Mouse (Mus musculus) left cerebral cortex, postnatal 10 days (tissue): ENCODE data around the gene Sez6l2. TPM values are rescaled to one million over a fixed set of nuclear protein-coding genes. Genes with fewer than 3 reads are reported as not detected.
A peak's percentile ranks its signal among the peaks of the same experiment; 100 is the strongest.
"Not testable (repeated sequence)": the region's sequence is repeated elsewhere in the genome, so short reads cannot be mapped to it uniquely, and the experiment has no call there.

Source experiments
- DNase-seq, 2 experiments: peaks; one replicate each; pipeline ENCODE4 v3.0.0; 2021 to 2022; ENCODE audit warnings: low spot score in 2 of 2, mixed read lengths in 1 of 2; ENCODE audit errors: extremely low spot score in 1 of 2
- intact Hi-C: fragments of 180-260 bp; cut with DNase I; formaldehyde crosslinking; loops from one replicate; pipeline ENCODE4 v1.15.1; 2025
- total RNA-seq, 2 experiments: library from RNA; stranded (reverse); gene quantifications; 2 replicates each; pipeline ENCODE4 v1.2.3; 2021

The Sez6l2 gene
- total RNA-seq, result 100 to 1,000 TPM; 306 to 312 TPM

DNA sequence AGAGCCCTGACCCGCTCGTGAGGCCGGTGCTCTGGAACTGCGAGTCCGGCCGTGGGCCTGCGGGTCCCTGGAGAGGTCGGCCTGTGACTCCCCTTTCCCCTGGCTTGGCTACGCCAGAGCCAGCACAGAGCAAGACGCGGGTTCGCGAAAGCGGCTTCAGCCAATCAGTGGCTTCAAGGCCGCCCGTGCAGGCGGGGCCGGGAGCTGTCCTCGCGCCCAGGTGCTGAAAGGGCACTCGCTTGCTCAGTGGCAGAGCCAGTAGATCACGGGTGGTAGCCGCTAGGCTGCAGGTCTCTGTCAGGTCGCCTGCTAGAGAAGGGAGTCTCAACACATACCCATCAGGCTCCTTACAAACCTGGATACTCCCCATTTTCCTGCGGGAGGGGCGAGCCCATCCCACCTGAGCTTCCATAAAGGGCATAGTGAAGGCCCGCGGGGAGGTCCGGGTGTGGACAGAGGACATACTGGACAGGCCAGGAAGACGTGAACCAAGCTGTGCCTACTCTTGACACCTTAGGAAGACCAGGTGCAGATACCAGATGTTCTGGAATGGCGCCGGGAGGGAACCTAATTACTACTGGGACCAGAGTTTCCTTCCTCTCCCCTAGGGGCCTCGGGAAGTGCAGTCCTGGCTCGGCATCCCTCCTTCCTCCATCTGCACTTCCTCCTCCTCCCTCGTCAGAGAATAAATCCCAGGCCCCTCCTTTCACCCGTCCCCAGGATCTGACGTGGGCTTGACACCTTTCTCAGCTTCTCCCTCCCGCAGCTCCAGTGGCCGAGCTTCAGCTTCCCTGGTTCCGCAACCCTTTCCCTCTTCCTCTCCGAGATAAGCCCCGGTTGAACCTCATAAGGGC lies at the start of gene Sez6l2:
Sez6l2 (plus strand) TSS at position 771 of the 854 bp plus-strand sequence.
- peak; percentile 76 to 91 for DNase-seq
- intact Hi-C loops, result loop anchor here (2.0 kb wide), 1 partner anchor 155 kb away; no protein-coding TSS in a partner anchor

DNA sequence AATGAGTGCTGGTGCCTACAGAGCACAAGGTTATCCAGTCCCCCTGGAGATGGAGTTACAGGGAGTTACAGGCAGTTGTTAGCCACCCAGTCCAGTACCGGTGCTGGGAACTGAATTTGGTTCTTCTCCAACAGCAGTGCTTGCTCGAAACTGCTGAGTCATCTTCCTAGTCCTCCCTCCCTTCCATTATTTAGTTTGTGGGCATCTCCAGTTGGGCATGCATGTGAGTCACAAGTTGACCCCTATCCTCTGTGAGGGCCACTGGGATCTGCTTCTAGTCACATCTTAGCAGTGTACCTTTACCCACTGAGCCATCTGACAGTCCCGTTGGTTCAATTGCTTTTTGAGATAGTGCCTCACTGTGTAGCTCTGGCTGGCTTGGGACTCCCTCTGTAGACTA lies 44.8 kb upstream of the Sez6l2 start:
- no peak for DNase-seq
- intact Hi-C loops, result no loop called here

DNA sequence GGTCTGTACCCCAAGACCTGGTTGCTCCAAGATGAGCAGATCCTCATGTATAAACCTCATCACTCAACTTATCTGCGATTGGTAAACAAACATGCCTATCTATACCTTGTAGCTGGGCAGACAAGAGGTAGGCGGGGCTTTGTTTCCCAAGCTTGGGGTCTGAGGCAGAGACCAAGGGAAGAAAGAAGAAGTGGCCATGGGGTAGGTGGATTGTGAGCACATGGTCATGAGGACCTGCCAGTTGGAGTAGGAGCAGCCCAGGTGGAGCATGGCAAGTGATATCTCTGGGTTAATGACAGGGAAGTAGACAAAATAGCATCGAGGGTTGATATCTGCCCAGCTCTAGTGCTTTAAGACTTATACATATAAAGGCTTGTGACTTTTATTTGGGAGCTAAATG lies 35.5 kb upstream of the Sez6l2 start:
- DNase-seq, result no peak
- intact Hi-C loops, result no loop called here

DNA sequence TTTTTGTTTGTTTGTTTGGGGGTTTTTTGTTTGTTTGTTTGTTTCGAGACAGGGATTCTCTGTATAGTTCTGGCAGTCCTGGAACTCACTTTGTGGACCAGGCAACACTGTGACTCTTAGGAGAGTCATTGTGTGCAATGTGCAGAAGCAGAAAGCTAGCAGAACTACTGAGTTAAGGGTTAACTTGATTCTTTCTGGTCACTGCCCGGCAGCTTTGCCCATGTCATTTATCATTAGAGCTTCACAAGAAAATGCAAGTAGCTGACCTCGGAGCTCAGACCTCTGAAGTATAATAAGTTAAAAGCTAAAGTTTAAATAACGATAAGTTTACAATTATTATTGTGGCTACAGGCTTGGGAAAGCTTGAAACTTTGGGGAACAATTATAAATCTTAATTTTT lies 32.0 kb upstream of the Sez6l2 start:
- DNase-seq, intact Hi-C loops: not testable (repeated sequence)

DNA sequence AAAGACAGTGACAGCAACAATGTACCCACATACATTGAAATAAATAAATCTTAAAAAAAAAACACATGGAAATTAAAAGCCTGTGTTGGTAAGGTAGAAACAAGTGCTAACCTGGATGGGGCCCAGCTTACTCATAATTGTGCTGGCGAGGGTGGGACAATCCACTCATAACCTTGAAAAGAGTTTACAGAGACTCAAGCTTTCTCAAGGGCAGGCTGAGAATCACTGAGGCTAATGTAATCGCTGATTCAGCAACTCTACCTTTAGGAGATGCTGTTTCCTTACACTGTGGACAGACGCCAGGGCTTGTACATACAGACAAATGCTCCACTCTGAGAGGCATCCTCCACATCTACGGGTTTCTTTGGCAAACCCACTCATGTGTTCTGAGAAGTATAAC lies 30.4 kb upstream of the Sez6l2 start:
- intact Hi-C loops, result no loop called here

DNA sequence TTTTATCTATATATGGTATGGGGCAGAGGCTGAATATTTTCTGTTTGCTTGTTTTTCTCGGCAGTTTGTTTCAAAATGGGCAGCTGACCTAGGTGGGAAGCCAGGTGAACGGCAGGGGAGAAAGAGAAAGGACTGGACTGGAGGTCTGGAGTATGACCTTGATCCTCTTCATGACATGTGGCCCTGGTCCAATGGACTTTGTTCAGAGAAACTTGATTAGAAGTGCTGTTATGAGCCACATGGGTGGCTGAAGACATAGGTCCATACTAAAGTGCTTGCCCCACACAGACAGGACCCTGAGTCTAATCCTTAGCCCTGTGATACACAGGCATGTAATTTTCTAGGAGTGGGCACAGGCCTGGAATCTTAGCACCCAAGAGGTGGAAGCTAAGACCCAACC lies 28.8 kb upstream of the Sez6l2 start:
- intact Hi-C loops, result no loop called here
- DNase-seq, result no peak

More for the DNA sequence above, 30.4 kb upstream of the Sez6l2 start:
- DNase-seq, result no peak

DNA sequence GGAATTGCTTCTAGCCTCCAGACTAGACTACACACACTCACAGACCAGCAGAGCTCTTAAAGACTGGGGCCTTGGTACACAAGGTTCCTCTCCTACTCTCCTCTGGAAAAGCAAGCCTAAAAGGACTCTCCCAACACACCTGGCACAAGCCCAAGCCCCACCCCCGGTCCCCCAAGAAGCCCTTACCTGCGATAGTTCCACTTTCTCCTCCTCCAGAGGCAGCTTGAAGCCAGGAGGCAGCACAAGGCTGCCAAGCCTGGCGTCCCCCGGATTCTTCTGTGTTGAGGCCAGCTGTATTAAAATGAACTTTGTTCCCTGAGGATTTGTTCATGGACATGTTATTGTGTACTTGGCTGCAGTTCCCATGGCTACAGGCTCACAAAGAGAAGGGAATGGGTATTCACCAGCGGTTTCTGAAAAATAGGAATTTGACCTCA lies 27.7 kb upstream of the Sez6l2 start, which contains the start of gene Tmem219:
Tmem219 (minus strand) TSS at position 294 of the 437 bp plus-strand sequence.
- intact Hi-C loops, result no loop called here
- DNase-seq, result peak in 1 of 2 experiments; percentile 56

DNA sequence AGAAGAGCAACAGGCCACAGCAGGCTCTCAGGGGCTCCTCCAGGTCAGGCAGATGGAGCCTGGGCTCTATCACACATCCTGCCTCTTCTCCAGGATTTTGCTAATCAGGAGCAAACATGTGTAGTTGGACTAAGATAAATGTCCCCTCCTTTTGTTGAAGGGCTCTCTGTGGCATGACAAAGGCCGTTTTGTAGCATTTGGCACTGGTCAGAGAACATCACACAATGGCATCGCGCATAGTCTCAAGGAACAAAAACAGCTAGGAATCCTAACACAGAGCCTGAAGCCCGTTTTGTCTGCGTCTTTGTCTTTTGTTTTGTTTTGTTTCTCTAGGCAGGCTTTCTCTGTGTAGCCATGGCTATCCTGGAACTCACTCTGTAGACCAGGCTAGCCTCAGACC lies 26.4 kb upstream of the Sez6l2 start:
- no peak for DNase-seq
- intact Hi-C loops, result no loop called here

DNA sequence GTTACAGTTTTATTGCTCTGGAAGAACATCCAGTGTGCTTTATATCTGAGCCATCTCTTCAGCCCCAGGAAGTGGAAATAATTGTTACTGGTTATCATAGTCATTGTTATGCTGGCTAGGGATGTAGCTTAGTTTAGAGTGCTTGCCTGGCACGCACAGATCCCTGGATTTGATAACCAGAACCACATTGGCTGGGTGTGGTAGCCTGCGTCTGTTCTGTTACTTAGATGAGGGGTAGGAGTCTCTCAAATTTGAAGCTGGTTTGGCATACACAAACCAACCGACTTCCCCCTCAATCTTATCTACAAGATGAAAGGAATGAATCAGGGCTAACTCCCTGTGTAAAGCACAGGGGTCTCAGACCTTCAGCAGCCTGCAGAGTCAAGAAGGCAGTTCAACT lies 24.1 kb upstream of the Sez6l2 start:
- no peak for DNase-seq
- intact Hi-C loops, result no loop called here

DNA sequence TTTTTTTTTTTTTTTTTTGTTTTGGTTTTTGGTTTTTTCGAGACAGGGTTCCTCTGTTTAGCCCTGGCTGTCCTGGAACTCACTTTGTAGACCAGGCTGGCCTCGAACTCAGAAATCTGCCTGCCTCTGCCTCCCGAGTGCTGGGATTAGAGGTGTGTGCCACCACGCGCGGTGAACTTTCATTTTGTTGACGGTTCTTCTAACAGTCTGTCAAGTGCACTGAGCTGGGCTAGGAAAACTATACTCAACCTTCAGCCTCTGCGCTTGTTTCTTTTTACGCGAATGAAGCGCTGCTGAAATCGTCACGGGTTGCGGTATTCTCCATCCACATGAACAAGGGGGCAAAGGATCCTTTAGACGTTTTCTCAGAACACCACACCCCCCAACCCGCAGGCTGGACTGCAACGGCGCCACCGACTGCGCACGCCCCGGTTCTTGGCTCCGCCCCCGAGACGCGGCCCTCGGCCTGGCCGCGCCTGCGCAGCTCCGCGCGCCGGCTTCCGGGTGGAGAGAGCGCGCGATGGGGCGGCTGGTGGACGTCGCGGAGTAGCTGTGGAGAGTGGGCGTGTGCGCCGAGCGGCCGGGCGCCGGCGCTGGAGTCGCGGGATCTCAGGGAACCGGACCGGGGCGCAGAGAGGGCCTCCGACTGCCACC lies 21.9 kb upstream of the Sez6l2 start, which contains the start of gene Kctd13:
Kctd13 (plus strand) TSS at position 496 of the 654 bp plus-strand sequence.
- DNase-seq, result peak; percentile 83 to 95
- intact Hi-C loops, result loop anchor here (1.0 kb wide), 1 partner anchor 30 kb away; no protein-coding TSS in a partner anchor

DNA sequence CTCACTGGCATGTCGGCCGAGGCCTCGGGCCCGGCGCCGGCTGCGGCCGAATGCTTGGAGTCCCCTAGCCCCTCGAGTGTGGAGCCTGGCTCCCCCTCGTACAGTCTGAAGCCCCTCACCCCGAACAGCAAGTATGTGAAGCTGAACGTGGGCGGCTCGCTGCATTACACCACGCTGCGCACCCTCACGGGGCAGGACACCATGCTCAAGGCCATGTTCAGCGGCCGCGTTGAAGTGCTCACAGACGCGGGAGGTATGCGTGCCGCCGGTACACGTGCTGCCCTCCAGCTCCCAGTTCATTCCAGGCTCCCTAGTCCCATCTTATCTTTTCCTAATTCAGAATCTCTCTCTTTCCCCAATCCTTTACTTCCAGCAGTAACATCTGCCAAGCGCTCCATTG lies 21.3 kb upstream of the Sez6l2 start:
- intact Hi-C loops, result no loop called here
- no peak for DNase-seq

DNA sequence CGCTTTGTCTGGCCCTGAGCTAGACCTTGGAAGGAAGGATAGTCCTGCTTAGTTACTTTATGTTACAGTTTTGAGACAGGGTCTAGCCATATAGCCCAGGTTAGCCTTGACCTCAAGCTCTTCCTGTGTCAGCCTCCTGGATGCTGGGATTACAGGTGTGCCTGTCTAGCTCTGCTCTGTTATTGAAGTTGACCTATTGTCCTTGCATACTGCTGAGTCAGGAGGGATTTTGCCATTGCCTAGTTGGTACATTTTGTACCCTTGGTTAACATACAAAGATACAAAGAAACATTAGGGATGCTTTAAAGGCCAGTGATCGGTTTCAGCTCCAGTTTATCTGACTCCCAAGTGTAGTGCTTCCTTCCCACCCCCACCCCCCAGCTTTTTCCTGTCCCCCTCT lies 17.7 kb upstream of the Sez6l2 start:
- intact Hi-C loops, result no loop called here
- no peak for DNase-seq

DNA sequence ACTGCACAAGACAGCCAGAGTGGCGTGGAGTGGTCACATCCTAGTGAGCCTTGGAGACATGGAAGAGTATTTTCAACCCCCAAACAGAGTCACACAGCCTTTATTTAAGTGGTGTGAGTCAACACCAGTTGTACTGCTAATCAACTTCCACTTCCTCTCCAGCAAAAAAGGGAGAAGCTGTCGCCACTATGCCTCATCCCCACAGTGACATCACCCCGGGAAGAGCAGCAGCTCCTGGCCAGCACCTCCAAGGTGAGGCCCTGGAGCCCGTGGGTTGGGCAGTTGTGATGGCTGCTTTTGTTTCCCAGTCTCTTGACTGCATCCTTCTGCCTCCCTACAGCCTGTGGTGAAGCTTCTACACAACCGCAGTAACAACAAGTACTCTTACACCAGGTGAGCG lies 9.2 kb upstream of the Sez6l2 start:
- no peak for DNase-seq
- intact Hi-C loops, result no loop called here

DNA sequence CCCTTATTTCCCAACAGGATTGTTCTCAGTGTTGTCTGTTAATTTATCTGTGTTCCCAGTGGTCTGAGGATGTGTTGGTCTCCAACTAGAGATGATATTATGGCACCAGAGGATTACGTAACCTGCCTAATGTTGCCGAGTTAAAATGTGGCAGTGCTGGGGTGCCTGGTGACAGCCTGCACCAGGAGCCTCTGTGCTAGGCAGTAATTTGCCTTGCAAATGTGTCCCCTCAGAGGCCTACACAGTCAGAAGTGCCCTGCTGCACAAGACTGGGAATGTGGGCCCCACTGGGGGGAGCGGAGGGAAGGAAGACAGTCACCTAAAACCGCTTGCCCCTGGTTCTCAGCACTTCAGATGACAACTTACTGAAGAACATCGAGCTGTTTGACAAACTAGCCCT lies 8.6 kb upstream of the Sez6l2 start:
- intact Hi-C loops, result no loop called here
- DNase-seq, result no peak

DNA sequence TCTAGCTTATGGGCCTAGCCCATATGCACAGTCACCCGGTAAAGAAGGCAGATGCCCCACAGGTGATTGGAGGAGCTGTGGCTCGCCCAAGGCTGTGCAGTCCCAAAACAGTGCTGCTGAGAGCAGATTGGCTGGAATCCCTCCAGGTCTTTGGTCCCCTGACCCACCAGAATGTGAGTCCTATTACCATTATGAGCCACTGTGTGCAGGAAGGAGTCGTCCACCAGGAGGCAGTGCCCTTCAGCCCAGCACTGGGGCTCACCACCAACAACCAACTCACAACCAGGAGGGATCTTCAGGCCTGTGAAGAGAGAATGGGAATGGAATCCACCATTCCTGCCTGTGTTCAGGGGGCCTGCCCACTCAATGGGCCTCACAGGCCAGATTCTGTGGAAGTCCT lies 3.8 kb upstream of the Sez6l2 start:
- intact Hi-C loops, result no loop called here
- DNase-seq, result peak in 1 of 2 experiments; percentile 62

DNA sequence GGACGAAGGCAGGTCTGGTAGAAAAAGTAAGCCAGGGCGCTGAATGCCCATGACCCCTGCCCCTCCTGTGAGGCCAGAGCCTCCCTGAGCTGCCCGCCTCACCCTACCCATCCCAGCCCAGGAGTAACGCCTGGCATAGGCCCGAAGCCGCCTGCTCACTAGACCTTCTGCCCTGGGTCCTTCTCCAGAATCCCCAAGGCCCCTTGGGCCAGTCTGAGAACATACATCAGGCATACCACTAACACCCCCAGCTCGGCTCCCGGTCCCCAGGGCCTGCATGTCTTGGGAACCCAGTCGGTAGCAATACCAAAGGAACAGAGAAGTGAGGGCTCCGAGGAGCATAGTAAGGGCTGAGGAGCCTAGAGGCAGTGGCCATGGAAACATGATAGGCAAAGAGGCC lies 1.7 kb upstream of the Sez6l2 start:
- intact Hi-C loops, result loop anchor here (2.0 kb wide), 1 partner anchor 156 kb away; no protein-coding TSS in a partner anchor
- no peak for DNase-seq

DNA sequence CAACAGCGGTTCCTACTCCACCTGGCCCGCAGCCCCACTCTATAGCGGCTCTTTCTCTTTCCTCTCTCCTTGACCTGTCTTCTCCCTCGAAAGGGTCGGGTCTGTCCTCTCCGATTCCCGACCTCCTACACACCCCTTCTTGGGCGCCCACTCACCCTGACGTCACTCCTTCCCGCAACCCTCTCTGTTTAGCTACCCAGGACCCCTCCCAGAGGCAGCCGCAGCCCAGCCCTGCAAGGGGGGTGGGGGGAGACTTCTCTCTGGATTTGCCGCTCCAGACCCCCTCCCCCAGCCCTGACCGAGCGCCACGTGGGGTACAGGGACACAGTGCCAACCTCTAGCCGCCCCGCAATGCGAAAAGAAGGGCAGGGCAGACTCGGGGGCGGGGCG lies 965 bp upstream of the Sez6l2 start, which contains the start of gene Asphd1:
Asphd1 (minus strand) TSS at position 180 of the 390 bp plus-strand sequence.
- intact Hi-C loops, result loop anchor here (2.0 kb wide), 1 partner anchor 155 kb away; no protein-coding TSS in a partner anchor
- DNase-seq, result peak; percentile 73 to 87

DNA sequence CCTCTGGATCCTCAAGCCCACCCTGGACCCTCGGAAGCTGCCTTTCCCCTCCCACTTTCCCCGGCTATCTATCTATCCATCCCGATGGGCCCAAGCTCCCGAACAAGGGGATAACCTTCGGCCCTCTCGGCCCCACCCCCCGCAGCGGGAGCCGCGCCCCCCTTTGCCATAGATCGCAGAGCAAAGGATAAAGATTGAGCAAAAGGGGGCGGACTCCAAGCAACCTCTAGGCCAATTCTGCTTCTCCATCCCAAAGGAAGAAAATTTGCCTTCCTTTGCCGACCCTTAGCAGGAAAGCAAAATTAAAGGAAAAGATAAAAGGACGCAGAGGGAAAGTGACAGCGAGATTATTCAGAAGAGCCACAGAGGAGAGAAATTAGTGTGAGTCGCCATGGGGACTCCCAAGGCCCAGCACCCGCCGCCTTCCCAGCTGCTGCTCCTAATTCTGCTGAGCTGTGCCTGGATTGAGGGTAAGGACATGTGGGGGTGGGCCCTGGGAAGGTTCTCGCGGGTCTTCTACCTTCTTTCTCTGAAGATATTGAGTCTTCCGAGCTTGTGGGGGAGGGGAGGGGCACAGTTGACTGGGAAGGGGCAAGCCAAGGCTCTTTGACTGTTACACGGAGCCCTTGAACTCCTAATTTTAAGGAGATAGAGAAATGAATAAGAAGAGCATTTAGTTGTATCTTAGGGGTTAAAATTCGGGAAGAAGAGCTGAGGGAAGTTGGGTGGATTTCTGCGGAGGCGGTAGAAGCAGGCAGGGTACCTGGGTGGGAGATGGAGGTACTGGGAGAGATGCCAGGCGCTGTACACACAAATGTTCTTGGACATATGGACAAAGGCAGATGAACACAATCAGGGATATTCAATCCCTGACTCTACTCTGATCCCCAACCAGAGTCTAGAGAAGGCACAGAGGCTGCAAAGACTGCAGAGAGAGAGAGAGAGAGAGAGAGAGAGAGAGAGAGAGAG lies 568 bp downstream of the Sez6l2 start:
- intact Hi-C loops, result no loop called here

DNA sequence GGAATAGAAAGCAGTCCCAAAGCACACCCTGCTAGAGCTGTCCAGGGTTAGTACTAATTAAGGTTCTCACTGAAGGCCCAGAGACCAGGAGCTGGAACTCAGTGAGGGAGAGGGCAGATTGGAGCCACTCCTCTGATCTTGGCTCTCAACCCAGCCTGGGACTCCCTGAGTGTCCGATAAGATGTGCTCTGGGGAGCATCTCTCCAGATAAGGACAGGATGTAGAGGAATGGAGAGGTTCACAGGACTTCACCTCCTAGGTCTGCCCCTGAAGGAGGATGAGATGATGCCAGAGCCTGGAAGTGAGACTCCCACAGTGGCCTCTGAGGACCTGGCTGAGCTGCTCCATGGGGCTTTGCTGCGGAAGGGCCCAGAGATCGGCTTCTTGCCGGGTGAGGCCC lies 1.4 kb downstream of the Sez6l2 start:
- no peak for DNase-seq
- intact Hi-C loops, result no loop called here

More for the DNA sequence above, 568 bp downstream of the Sez6l2 start:
- DNase-seq, result peak in 1 of 2 experiments; percentile 66
